19 mouse cellular contexts compared by ENCODE assay signal in genomic region chr11:116311169-116311568, GRCm38 (mm10). TPM values are rescaled to one million over a fixed set of nuclear protein-coding genes. Genes with fewer than 3 reads are reported as not detected.
DNase-seq lines count a peak whose midpoint lies in the region; ATAC-seq lines count a peak whose summit lies in the region.
"Had no signal": no experiment of that assay in that cellular context is flagged by ENCODE, and none has a peak within 500 bp of the region (broad histone marks: within the 10 kb centered on the region; RNA-seq: fewer than 3 reads in every experiment).

No protein-coding gene starts in this region.

- WGBS in heart, embryonic 12.5 days: 41% methylated on average over 8 of the region's 8 CpGs
- WGBS in lung, embryonic 16.5 days: 28% methylated on average over 8 of the region's 8 CpGs

- no peak overlapping the region for H3K4me3 ChIP-seq in heart, embryonic 12.5 days
- H3K4me3 ChIP-seq in lung, embryonic 16.5 days (ENCODE audit: low read length): no peak overlapping the region
- H3K4me3 ChIP-seq: embryonic facial prominence, embryonic 15.5 days; gastrocnemius, adult 2 months; heart, adult 2 months had no signal

- no peak overlapping the region for H3K27ac ChIP-seq in heart, embryonic 12.5 days (ENCODE audit: poor library complexity, severe bottlenecking)
- H3K27ac ChIP-seq in lung, embryonic 16.5 days (ENCODE audit: low read length): no peak overlapping the region
- H3K27ac ChIP-seq: embryonic facial prominence, embryonic 15.5 days; gastrocnemius, adult 2 months; heart, adult 2 months had no signal

- H3K4me2 ChIP-seq in heart, embryonic 12.5 days: no peak overlapping the region
- no peak overlapping the region for H3K4me2 ChIP-seq in lung, embryonic 16.5 days (ENCODE audit: low read depth, low read length)
- H3K4me2 ChIP-seq: embryonic facial prominence, embryonic 15.5 days had no signal

- DNase-seq in heart, postnatal 4 days: peak; percentile 39
- DNase-seq in lung, adult 18-20 months: no peak
- peak; percentile 8 for DNase-seq in thymus, postnatal 4 days
- no peak for DNase-seq in thymus, postnatal 0 days (ENCODE audit: low spot score)
- DNase-seq in adrenal gland, adult 8-10 months: no peak
- DNase-seq: adrenal gland, postnatal 10 days; gastrocnemius, adult 2 months; heart, adult 2 months; heart, postnatal 14 days; kidney, postnatal 25 days; thymus, postnatal 36 days had no signal

- H3K36me3 ChIP-seq in heart, embryonic 12.5 days: no peaks in the 10 kb centered on the region
- no peaks in the 10 kb centered on the region for H3K36me3 ChIP-seq in lung, embryonic 16.5 days (ENCODE audit: control insufficient read depth, insufficient read depth, low read length)
- H3K36me3 ChIP-seq: embryonic facial prominence, embryonic 15.5 days had no signal

- no peak overlapping the region for H3K9ac ChIP-seq in heart, embryonic 12.5 days
- no peak overlapping the region for H3K9ac ChIP-seq in lung, embryonic 16.5 days (ENCODE audit: low read length)
- H3K9ac ChIP-seq: embryonic facial prominence, embryonic 15.5 days had no signal

- no peaks in the 10 kb centered on the region for H3K9me3 ChIP-seq in heart, embryonic 12.5 days (replicated peaks)
- no peaks in the 10 kb centered on the region for H3K9me3 ChIP-seq in lung, embryonic 16.5 days (ENCODE audit: control insufficient read depth, low read length)
- H3K9me3 ChIP-seq: embryonic facial prominence, embryonic 15.5 days had no signal

- peaks cover under 1% of the 10 kb centered on the region; the same call in 1 of the 2 replicates for H3K4me1 ChIP-seq in heart, embryonic 12.5 days (replicated peaks)
- H3K4me1 ChIP-seq in lung, embryonic 16.5 days (replicated peaks; ENCODE audit: control insufficient read depth, insufficient read depth, low read length): no peaks in the 10 kb centered on the region; the same call in 1 of the 2 replicates

- no peak for ATAC-seq in heart, embryonic 12.5 days (ENCODE audit: insufficient number of reproducible peaks, low FRiP score)
- ATAC-seq in lung, embryonic 16.5 days (ENCODE audit: low read depth): peak; percentile 64
- ATAC-seq: intestine, embryonic 16.5 days had no signal

- peaks cover 15% of the 10 kb centered on the region; the same call in 1 of the 2 replicates for H3K27me3 ChIP-seq in heart, embryonic 12.5 days (replicated peaks)
- H3K27me3 ChIP-seq in lung, embryonic 16.5 days (ENCODE audit: control insufficient read depth, insufficient read depth, low read depth, low read length): no peaks in the 10 kb centered on the region
- H3K27me3 ChIP-seq: CH12.LX; embryonic facial prominence, embryonic 15.5 days had no signal

RNA-seq across cellular contexts. Expression of gene Exoc7, which starts 4.1 kb away (rescaled TPM):
- 10 to 100 TPM; 54.0 to 62.6 TPM for total RNA-seq in heart, postnatal 4 days (2021)
- 47.8 and 51.3 TPM in 2 replicates for polyA plus RNA-seq in heart, embryonic 12.5 days (2016; fragmentation: Nextera tagmentation; extraction: Ambion mirVana)
- polyA plus RNA-seq in lung, embryonic 16.5 days (2015; fragmentation: Nextera tagmentation; extraction: Ambion mirVana): 62.8 and 68.5 TPM in 2 replicates
- polyA plus RNA-seq in thymus, postnatal 0 days (2015; fragmentation: Nextera tagmentation; extraction: Ambion mirVana): 73.0 and 74.5 TPM in 2 replicates
- 10 to 100 TPM; 61.0 to 83.9 (median 72.6) TPM for total RNA-seq in adrenal gland, adult 8-10 months (2022)

RNA-seq across cellular contexts. Expression of gene Foxj1, which starts 24.0 kb away (rescaled TPM):
- total RNA-seq in heart, postnatal 4 days (2021): under 1 TPM in 1 of 2 experiments, not detected in 1; 0.23 TPM
- polyA plus RNA-seq in heart, embryonic 12.5 days (2016; fragmentation: Nextera tagmentation; extraction: Ambion mirVana): 0.15 and 0.40 TPM in 2 replicates
- 22.1 and 24.6 TPM in 2 replicates for polyA plus RNA-seq in lung, embryonic 16.5 days (2015; fragmentation: Nextera tagmentation; extraction: Ambion mirVana)
- 1.3 and 1.5 TPM in 2 replicates for polyA plus RNA-seq in thymus, postnatal 0 days (2015; fragmentation: Nextera tagmentation; extraction: Ambion mirVana)
- total RNA-seq in adrenal gland, adult 8-10 months (2022): under 1 TPM in 2 of 4 experiments, not detected in 2; 0.09 to 0.21 TPM
- total RNA-seq: heart, adult 2 months; megakaryocyte, adult 5-6 weeks had no signal

RNA-seq across cellular contexts. Expression of gene Galr2, which starts 30.4 kb away (rescaled TPM):
- total RNA-seq in heart, postnatal 4 days (2021): not detected
- 0.09 TPM in 1 of 2 replicates, not detected in the other for polyA plus RNA-seq in heart, embryonic 12.5 days (2016; fragmentation: Nextera tagmentation; extraction: Ambion mirVana)
- 0.21 and 0.25 TPM in 2 replicates for polyA plus RNA-seq in lung, embryonic 16.5 days (2015; fragmentation: Nextera tagmentation; extraction: Ambion mirVana)
- 0.49 and 0.59 TPM in 2 replicates for polyA plus RNA-seq in thymus, postnatal 0 days (2015; fragmentation: Nextera tagmentation; extraction: Ambion mirVana)
- under 1 TPM in 3 of 4 experiments, not detected in 1; 0.12 to 0.28 (median 0.13) TPM for total RNA-seq in adrenal gland, adult 8-10 months (2022)
- total RNA-seq: heart, adult 2 months; heart, postnatal 14 days; layer of hippocampus, postnatal 14 days; liver, adult 2 months had no signal
- polyA plus RNA-seq: liver, adult 2 months had no signal

RNA-seq across cellular contexts. Expression of gene Srp68, which starts 37.2 kb away (rescaled TPM):
- total RNA-seq in heart, postnatal 4 days (2021): 10 to 100 TPM; 60.5 to 61.7 TPM
- polyA plus RNA-seq in heart, embryonic 12.5 days (2016; fragmentation: Nextera tagmentation; extraction: Ambion mirVana): 73.9 and 74.8 TPM in 2 replicates
- polyA plus RNA-seq in lung, embryonic 16.5 days (2015; fragmentation: Nextera tagmentation; extraction: Ambion mirVana): 75.3 and 79.2 TPM in 2 replicates
- polyA plus RNA-seq in thymus, postnatal 0 days (2015; fragmentation: Nextera tagmentation; extraction: Ambion mirVana): 86.4 and 89.0 TPM in 2 replicates
- total RNA-seq in adrenal gland, adult 8-10 months (2022): 10 to 100 TPM; 75.4 to 88.7 (median 83.0) TPM

Comparison
In these comparisons a context has a peak if more than half of its experiments do, and no peak if none do; other contexts are left out.
1. DNase-seq: peak in heart, postnatal 4 days (single experiment) and thymus, postnatal 4 days (single experiment); none in lung, adult 18-20 months (0 of 2), thymus, postnatal 0 days (single experiment) and adrenal gland, adult 8-10 months (single experiment).